10 mouse cellular contexts compared by ENCODE assay signal in the genomic region with DNA sequence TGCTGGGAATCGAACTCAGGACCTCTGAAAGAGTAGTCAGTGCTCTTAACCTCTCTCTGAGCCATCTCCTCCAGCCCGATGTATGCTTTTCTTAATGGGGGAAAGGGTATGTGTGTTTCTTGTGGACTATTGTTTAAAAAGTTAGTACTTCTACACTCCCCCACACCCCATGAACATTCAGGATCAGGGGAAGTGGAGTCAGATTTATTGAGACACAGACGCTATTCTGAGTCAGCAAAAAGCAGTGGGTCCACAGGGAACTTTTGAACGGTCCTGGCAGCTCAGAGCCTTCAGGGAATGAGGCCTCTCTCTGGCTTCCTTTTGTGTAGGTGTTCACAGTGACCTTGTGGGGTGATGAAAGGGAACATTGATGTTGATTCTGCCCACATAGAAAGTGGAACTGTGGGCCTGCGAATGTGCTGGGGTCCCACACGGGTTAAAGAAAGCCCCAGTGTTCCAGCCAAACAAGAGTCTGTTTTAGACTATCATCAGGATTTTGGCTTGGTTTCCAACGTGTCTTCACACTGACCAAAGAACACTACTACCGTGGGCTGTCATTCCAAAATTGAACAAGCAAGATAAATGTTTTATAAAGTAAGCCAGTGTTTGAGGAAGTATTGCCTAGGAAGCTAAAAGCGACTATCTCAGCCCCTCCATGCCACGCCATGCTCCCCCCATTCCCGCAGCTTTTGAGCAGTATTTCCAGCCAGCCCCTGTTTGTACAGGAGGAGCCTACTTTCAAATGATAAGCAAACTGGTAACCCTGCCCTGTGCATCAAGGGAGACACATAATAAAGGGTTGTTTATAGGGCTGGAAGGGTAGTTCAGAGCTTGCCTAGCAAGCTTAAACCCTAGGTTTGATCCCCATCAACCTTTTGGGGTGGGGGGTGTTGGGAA. TPM values are rescaled to one million over a fixed set of nuclear protein-coding genes. Genes with fewer than 3 reads are reported as not detected.
DNase-seq lines count a peak whose midpoint lies in the region; ATAC-seq lines count a peak whose summit lies in the region.
"Had no signal": no experiment of that assay in that cellular context is flagged by ENCODE, and none has a peak within 500 bp of the region (broad histone marks: within the 10 kb centered on the region; RNA-seq: fewer than 3 reads in every experiment).

No protein-coding gene starts in this region.

- no peak overlapping the region for H3K9ac ChIP-seq in embryonic facial prominence, embryonic 14.5 days (ENCODE audit: low read depth, low read length)
- H3K9ac ChIP-seq in hindbrain, embryonic 16.5 days (ENCODE audit: low read depth, low read length) = no peak overlapping the region
- H3K9ac ChIP-seq in hindbrain, embryonic 11.5 days (ENCODE audit: low read depth, low read length) = no peak overlapping the region
- H3K9ac ChIP-seq in liver, embryonic 16.5 days (ENCODE audit: low read depth, low read length) = no peak overlapping the region

- H3K27ac ChIP-seq in embryonic facial prominence, embryonic 14.5 days (replicated peaks; ENCODE audit: low read depth, low read length) = no peak overlapping the region
- H3K27ac ChIP-seq in embryonic facial prominence, embryonic 10.5 days (replicated peaks) = no peak overlapping the region
- no peak overlapping the region for H3K27ac ChIP-seq in hindbrain, embryonic 16.5 days (ENCODE audit: low read depth, low read length)
- H3K27ac ChIP-seq in hindbrain, embryonic 11.5 days (ENCODE audit: low read depth, low read length) = no peak overlapping the region
- H3K27ac ChIP-seq in liver, embryonic 16.5 days (ENCODE audit: low read length) = peak overlapping the region; percentile 2

- H3K4me2 ChIP-seq in embryonic facial prominence, embryonic 14.5 days (ENCODE audit: low read depth, low read length) = no peak overlapping the region
- no peak overlapping the region for H3K4me2 ChIP-seq in hindbrain, embryonic 16.5 days (ENCODE audit: low read length)
- no peak overlapping the region for H3K4me2 ChIP-seq in hindbrain, embryonic 11.5 days (replicated peaks; ENCODE audit: low read depth, low read length)
- H3K4me2 ChIP-seq in liver, embryonic 16.5 days (ENCODE audit: low read depth, low read length) = no peak overlapping the region

- H3K9me3 ChIP-seq in embryonic facial prominence, embryonic 14.5 days (ENCODE audit: control insufficient read depth, low read length) = no peaks in the 10 kb centered on the region
- no peaks in the 10 kb centered on the region for H3K9me3 ChIP-seq in embryonic facial prominence, embryonic 10.5 days
- H3K9me3 ChIP-seq in hindbrain, embryonic 16.5 days (ENCODE audit: control insufficient read depth, low read length) = no peaks in the 10 kb centered on the region
- H3K9me3 ChIP-seq in hindbrain, embryonic 11.5 days (ENCODE audit: control insufficient read depth, low read length) = no peaks in the 10 kb centered on the region
- no peaks in the 10 kb centered on the region for H3K9me3 ChIP-seq in liver, embryonic 16.5 days (replicated peaks; ENCODE audit: control insufficient read depth, low read length)

- no peaks in the 10 kb centered on the region for H3K27me3 ChIP-seq in embryonic facial prominence, embryonic 14.5 days (replicated peaks; ENCODE audit: control insufficient read depth, insufficient read depth, low read length)
- H3K27me3 ChIP-seq in embryonic facial prominence, embryonic 10.5 days (replicated peaks; ENCODE audit: low read depth, poor library complexity, severe bottlenecking) = no peaks in the 10 kb centered on the region
- H3K27me3 ChIP-seq in hindbrain, embryonic 16.5 days (replicated peaks; ENCODE audit: control insufficient read depth, insufficient read depth, low read length) = no peaks in the 10 kb centered on the region
- H3K27me3 ChIP-seq in hindbrain, embryonic 11.5 days (ENCODE audit: control insufficient read depth, insufficient read depth, low read length) = no peaks in the 10 kb centered on the region
- no peaks in the 10 kb centered on the region for H3K27me3 ChIP-seq in liver, embryonic 16.5 days (ENCODE audit: control insufficient read depth, insufficient read depth, low read depth, low read length)

- WGBS in embryonic facial prominence, embryonic 14.5 days = 65% methylated on average over 11 of the region's 11 CpGs
- WGBS in embryonic facial prominence, embryonic 10.5 days = 75% methylated on average over 11 of the region's 11 CpGs
- WGBS in hindbrain, embryonic 16.5 days = 75% methylated on average over 11 of the region's 11 CpGs
- 86% methylated on average over 11 of the region's 11 CpGs for WGBS in hindbrain, embryonic 11.5 days
- 34% methylated on average over 11 of the region's 11 CpGs for WGBS in liver, embryonic 16.5 days (ENCODE audit: insufficient replicate concordance)

- DNase-seq in embryonic facial prominence, embryonic 14.5 days (ENCODE audit: low spot score) = peak; percentile 23
- DNase-seq in embryonic facial prominence, embryonic 10.5 days (ENCODE audit: low spot score) = no peak
- no peak for DNase-seq in hindbrain, embryonic 11.5 days (ENCODE audit: low spot score)
- peak; percentile 57 for DNase-seq in MEL-GATA-1-ER (ENCODE audit: extremely low read depth, low read depth)
- no peak for DNase-seq in spleen, postnatal 36 days (ENCODE audit: low spot score in 2 of 2)
- no peak for DNase-seq in yolk sac, embryonic 10.5 days (ENCODE audit: low spot score)
- DNase-seq: kidney, postnatal 14 days; layer of hippocampus, postnatal 36 days had no signal

- no peak for ATAC-seq in embryonic facial prominence, embryonic 14.5 days (ENCODE audit: low read depth)
- peak; percentile 66 for ATAC-seq in hindbrain, embryonic 16.5 days
- no peak for ATAC-seq in hindbrain, embryonic 11.5 days (ENCODE audit: low FRiP score)
- ATAC-seq in liver, embryonic 16.5 days (ENCODE audit: low read depth) = 0 out of 2 replicates have a peak, but pooled peaks have one; percentile 5

- H3K4me1 ChIP-seq in embryonic facial prominence, embryonic 14.5 days (ENCODE audit: control insufficient read depth, insufficient read depth, low read length) = no peaks in the 10 kb centered on the region
- no peaks in the 10 kb centered on the region; the same call in 1 of the 2 replicates for H3K4me1 ChIP-seq in embryonic facial prominence, embryonic 10.5 days
- H3K4me1 ChIP-seq in hindbrain, embryonic 16.5 days (ENCODE audit: control insufficient read depth, insufficient read depth, low read depth, low read length) = peaks cover 10% of the 10 kb centered on the region
- H3K4me1 ChIP-seq in hindbrain, embryonic 11.5 days (replicated peaks; ENCODE audit: control insufficient read depth, insufficient read depth, low read length) = no peaks in the 10 kb centered on the region
- H3K4me1 ChIP-seq in liver, embryonic 16.5 days (ENCODE audit: control insufficient read depth, low read depth, low read length) = peaks cover 48% of the 10 kb centered on the region

- no peak overlapping the region for H3K4me3 ChIP-seq in embryonic facial prominence, embryonic 14.5 days (ENCODE audit: low read depth, low read length)
- no peak overlapping the region for H3K4me3 ChIP-seq in embryonic facial prominence, embryonic 10.5 days
- no peak overlapping the region for H3K4me3 ChIP-seq in hindbrain, embryonic 16.5 days (ENCODE audit: low read length)
- H3K4me3 ChIP-seq in hindbrain, embryonic 11.5 days (ENCODE audit: low read depth, low read length) = no peak overlapping the region
- H3K4me3 ChIP-seq in liver, embryonic 16.5 days (ENCODE audit: low read depth, low read length) = no peak overlapping the region

- H3K36me3 ChIP-seq in embryonic facial prominence, embryonic 14.5 days (ENCODE audit: control insufficient read depth, insufficient read depth, low read length) = 0 out of 2 replicates have a peak, but pooled peaks cover 13% of the 10 kb centered on the region
- H3K36me3 ChIP-seq in embryonic facial prominence, embryonic 10.5 days (replicated peaks) = peaks cover 3% of the 10 kb centered on the region; the same call in 1 of the 2 replicates
- H3K36me3 ChIP-seq in hindbrain, embryonic 16.5 days (ENCODE audit: control insufficient read depth, insufficient read depth, low read length) = peaks cover 3% of the 10 kb centered on the region
- H3K36me3 ChIP-seq in hindbrain, embryonic 11.5 days (ENCODE audit: control insufficient read depth, insufficient read depth, low read length) = no peaks in the 10 kb centered on the region
- H3K36me3 ChIP-seq in liver, embryonic 16.5 days (ENCODE audit: control insufficient read depth, insufficient read depth) = no peaks in the 10 kb centered on the region

RNA-seq across cellular contexts. Expression of gene Crebrf, which starts 9.7 kb away (rescaled TPM):
- 4.2 and 5.1 TPM in 2 replicates for polyA plus RNA-seq in embryonic facial prominence, embryonic 14.5 days (2014; fragmentation: Nextera tagmentation; extraction: Ambion mirVana)
- polyA plus RNA-seq in embryonic facial prominence, embryonic 10.5 days (2016; fragmentation: Nextera tagmentation; extraction: Ambion mirVana) = 3.1 and 4.7 TPM in 2 replicates
- polyA plus RNA-seq in hindbrain, embryonic 16.5 days (2015; fragmentation: Nextera tagmentation; extraction: Ambion mirVana) = 7.9 and 10.6 TPM in 2 replicates
- polyA plus RNA-seq in hindbrain, embryonic 11.5 days (2014; fragmentation: Nextera tagmentation; extraction: Ambion mirVana) = 4.1 and 10.2 TPM in 2 replicates
- 4.0 and 5.9 TPM in 2 replicates for polyA plus RNA-seq in liver, embryonic 16.5 days (2015; fragmentation: Nextera tagmentation; extraction: Ambion mirVana)

RNA-seq across cellular contexts. Expression of gene Atp6v0e, which starts 42.7 kb away (rescaled TPM):
- polyA plus RNA-seq in embryonic facial prominence, embryonic 14.5 days (2014; fragmentation: Nextera tagmentation; extraction: Ambion mirVana) = 229 and 261 TPM in 2 replicates
- 118 and 120 TPM in 2 replicates for polyA plus RNA-seq in embryonic facial prominence, embryonic 10.5 days (2016; fragmentation: Nextera tagmentation; extraction: Ambion mirVana)
- polyA plus RNA-seq in hindbrain, embryonic 16.5 days (2015; fragmentation: Nextera tagmentation; extraction: Ambion mirVana) = 98.0 and 99.8 TPM in 2 replicates
- 123 and 126 TPM in 2 replicates for polyA plus RNA-seq in hindbrain, embryonic 11.5 days (2014; fragmentation: Nextera tagmentation; extraction: Ambion mirVana)
- 136 and 143 TPM in 2 replicates for polyA plus RNA-seq in liver, embryonic 16.5 days (2015; fragmentation: Nextera tagmentation; extraction: Ambion mirVana)

Comparison
In these comparisons a context has a peak if more than half of its experiments do, and no peak if none do; other contexts are left out.
1. ATAC-seq: peak in hindbrain, embryonic 16.5 days (single experiment) and liver, embryonic 16.5 days (single experiment); none in embryonic facial prominence, embryonic 14.5 days (single experiment) and hindbrain, embryonic 11.5 days (single experiment).
2. DNase-seq: peak in embryonic facial prominence, embryonic 14.5 days (single experiment) and MEL-GATA-1-ER (single experiment); none in embryonic facial prominence, embryonic 10.5 days (single experiment), hindbrain, embryonic 11.5 days (single experiment), spleen, postnatal 36 days (0 of 2) and yolk sac, embryonic 10.5 days (single experiment).